Mouse (Mus musculus) monocyte, adult 2 months (primary cell): ENCODE measurements at regions not wholly inside any gene's neighbourhood (a gene's known extent, or its start where the extent isn't known, plus 50 kb on each side); places are given as distances from the start of the nearest gene placed in this dataset.

Experiments
- DNase-seq, 2 experiments: peaks; one replicate each; pipeline ENCODE4 v3.0.0; 2022; ENCODE audit warnings: low spot score in 2 of 2, low read depth in 1 of 2

DNA sequence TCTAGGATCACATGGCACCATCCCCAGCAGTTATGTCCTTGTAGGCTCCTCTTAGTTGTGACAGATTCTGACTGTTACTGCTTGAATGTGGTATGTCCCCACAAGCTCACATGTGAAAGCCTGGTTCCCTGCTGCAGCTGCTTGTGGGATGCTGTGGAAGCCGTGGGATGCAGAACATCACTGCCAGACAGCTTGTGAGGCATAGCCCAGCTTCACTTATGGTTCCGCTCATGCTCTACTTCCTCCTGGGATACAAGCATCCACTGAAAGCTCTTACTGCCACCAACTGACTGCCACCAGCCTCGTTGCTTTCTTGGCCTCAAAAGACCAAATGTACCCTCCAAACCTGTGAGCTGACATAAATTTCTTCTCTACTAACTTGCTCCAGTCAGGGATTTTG is 167.7 kb upstream of the Ccdc122 start:
- DNase-seq: no peak

- no peak for DNase-seq
Observed at GRCm38 (mm10) chr14:76868131-76868530, 168.4 kb upstream of the Ccdc122 start.

GRCm38 (mm10) chr14:76864664-76865063 is 171.9 kb upstream of the Ccdc122 start:
- DNase-seq: no peak

GRCm38 (mm10) chr14:76863035-76863706 is 173.4 kb upstream of the Ccdc122 start:
- DNase-seq: no peak

GRCm38 (mm10) chr14:76858396-76858795 is 178.2 kb upstream of the Ccdc122 start:
- no peak for DNase-seq

DNA sequence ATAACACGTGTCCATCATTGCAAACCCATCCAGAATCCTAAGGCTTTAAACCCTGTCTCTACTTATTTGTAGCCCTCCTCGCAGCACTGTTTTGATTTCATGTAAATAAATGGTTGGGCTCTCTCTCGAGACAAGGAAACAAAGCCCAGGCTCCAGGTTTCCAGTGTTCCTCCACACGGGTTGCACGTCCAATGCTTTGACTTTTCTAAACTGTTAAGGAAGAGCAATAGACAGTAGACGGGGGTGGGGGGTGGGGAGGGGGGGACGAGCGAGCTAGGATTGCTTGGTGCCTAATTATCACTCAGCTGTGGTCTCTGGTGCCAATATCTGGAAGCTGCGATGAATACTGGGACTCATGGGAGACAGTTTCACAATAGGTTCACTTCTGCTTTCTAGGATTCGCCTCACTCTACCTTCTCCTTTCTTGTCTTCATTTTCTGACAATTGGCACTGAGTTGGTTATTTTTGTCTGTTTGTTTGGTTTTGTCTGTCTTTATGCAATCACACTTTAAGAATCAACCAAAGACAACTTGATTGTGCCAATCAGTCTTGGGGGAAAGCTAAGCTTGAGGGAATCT is 179.3 kb upstream of the Ccdc122 start:
- DNase-seq: peak in 1 of 2 experiments; percentile 26

DNA sequence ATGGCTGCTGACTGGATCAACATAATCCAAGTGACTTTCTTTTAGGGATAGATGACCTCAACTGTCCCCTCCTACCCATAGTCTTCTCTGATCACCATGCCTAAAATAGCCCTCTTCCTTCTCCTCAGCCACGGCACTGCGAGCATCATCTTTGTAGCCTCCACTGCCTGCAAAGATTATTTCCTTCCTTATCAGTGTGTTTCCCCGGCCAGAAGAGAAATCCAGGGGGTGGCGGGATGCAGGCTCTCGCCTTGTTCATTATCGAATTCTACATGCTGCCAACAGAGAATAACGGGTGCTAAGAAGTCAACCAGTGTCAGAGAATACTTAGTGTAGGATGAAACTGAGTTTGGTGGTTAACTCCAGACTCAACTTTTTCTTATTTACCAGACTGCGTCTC is 180.0 kb upstream of the Ccdc122 start:
- DNase-seq: no peak

GRCm38 (mm10) chr14:76854965-76855364 is 181.6 kb upstream of the Ccdc122 start:
- DNase-seq: no peak

GRCm38 (mm10) chr14:76851473-76852214 is 184.9 kb upstream of the Ccdc122 start:
- DNase-seq: no peak

GRCm38 (mm10) chr14:76850641-76851040 is 185.9 kb upstream of the Ccdc122 start:
- no peak for DNase-seq

DNA sequence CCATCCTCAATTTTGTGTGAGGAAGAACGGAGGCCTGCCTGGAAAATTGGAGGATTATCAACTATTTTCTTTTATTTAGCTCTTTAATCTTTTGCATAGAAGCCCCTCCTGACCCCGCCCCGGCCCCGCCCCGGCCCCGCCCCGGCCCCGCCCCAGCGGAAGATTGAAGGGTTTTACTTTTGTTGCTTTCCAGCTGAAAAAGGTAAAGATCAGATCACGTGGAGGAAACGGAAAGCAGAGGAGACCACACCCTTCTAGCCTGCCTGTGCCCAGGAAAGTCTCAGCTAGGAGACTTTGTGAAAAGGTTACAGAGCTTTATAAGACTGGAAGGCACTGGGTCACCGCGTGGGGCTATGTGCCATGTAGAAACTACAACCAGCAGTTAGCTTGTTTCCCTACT is 186.5 kb upstream of the Ccdc122 start:
- no peak for DNase-seq

GRCm38 (mm10) chr14:76849636-76850035 is 186.9 kb upstream of the Ccdc122 start:
- no peak for DNase-seq

GRCm38 (mm10) chr14:76849071-76849470 is 187.5 kb upstream of the Ccdc122 start:
- no peak for DNase-seq

- DNase-seq: no peak
Observed at GRCm38 (mm10) chr14:76845706-76846105, 190.9 kb upstream of the Ccdc122 start.

DNA sequence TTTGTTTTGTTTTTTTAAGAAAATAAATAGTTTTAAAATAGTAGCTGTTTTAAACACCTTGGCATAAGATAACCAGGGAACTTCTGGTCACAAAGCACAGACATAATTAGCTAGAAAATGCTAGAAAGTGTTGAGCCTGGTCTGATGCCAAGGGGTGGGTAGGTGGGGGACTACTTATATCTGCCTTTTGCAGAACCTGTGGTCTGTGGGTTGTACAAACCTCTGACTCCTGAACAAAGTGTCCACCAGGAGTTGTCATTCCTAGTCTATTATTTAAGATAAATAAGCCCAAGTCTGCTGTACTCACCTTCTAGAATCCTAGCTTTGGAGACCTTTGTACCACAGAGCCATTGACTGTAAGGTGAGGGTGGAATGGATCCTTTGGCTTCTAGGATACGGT is 191.9 kb upstream of the Ccdc122 start:
- no peak for DNase-seq

DNA sequence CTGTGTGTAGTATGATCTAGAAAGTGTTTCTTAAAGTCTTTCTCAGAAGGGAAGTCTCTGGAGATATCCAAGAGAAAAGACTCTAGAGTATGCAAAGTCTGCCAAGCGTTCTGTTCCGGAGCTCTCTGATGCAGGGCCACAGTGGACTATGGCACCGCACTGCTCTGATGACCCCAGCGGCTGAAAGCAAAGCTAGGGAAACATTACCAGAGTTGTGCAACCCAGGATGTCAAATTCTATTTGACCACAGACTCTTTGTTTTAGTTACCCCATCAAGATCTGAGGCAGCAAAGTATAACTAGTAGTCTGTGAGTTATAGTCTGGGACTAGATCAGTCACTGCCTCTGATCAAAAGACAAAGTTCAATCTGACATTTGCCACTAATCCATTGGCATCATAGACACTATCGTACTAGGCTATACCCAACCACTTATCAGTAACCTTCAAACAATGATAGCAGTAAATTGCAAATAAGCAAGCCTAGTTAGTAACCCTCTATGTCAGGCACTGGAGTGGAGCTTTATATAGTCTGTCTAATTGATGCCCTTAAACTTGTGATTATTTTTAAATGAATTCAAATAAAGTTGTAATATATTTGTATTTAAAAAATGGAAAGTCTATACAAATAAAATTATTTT is 198.9 kb upstream of the Ccdc122 start:
- DNase-seq: no peak

GRCm38 (mm10) chr14:76836926-76837516 is 199.6 kb upstream of the Ccdc122 start:
- no peak for DNase-seq

GRCm38 (mm10) chr14:76836271-76836670 is 200.3 kb upstream of the Ccdc122 start:
- DNase-seq: no peak

- DNase-seq: no peak
Observed at GRCm38 (mm10) chr14:76834084-76834483, 202.5 kb upstream of the Ccdc122 start.

- no peak for DNase-seq
Observed at GRCm38 (mm10) chr14:76829161-76829510, 207.4 kb upstream of the Ccdc122 start.

DNA sequence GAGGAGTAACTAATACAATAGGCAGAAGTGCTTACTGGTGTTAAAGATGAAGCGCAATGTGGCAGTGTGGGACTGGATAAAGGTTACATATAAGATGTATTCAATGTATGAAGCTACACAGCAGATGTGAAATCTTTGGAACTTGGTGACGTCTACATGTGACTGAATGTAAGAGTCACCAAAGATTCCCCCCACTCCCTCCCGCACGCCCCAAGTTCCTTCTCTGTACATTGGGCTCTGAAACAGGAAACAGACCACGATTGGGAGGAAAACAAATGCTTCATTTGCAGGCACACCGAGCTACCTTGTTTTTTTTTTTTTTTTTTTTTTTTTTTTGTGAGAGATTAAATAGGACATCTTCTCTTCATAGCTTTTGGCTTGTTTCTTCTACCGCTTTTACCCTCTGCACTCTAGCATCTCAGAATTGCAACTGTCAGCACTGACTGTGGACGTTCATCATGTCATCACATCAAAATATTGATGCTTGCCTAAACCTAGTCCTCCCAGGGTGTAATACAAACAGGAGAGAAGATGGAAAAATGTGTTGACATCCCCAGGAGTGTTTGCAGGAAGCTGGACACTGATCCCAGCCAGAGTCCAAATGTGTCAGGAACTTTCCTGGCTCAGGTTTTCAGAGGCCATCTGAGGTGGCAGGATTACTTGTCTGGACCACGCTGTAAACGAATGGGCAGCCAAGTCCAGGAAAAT is 208.0 kb upstream of the Ccdc122 start:
- DNase-seq: no peak
